Mouse (Mus musculus) central nervous system, embryonic 14 days (tissue): ENCODE data around the gene Rbm7. TPM values are rescaled to one million over a fixed set of nuclear protein-coding genes. Genes with fewer than 3 reads are reported as not detected.

Experiments
- polyA plus RNA-seq: library from polyadenylated mRNA; depleted of rRNA; stranded (reverse); fragments of >200 nt; gene quantifications from 2 replicates; pipeline ENCODE4 v1.2.3, GENCODE M21; 2012; rRNA removed

Gene Rbm7
- polyA plus RNA-seq, result 43.3 and 45.5 TPM in 2 replicates

DNA sequence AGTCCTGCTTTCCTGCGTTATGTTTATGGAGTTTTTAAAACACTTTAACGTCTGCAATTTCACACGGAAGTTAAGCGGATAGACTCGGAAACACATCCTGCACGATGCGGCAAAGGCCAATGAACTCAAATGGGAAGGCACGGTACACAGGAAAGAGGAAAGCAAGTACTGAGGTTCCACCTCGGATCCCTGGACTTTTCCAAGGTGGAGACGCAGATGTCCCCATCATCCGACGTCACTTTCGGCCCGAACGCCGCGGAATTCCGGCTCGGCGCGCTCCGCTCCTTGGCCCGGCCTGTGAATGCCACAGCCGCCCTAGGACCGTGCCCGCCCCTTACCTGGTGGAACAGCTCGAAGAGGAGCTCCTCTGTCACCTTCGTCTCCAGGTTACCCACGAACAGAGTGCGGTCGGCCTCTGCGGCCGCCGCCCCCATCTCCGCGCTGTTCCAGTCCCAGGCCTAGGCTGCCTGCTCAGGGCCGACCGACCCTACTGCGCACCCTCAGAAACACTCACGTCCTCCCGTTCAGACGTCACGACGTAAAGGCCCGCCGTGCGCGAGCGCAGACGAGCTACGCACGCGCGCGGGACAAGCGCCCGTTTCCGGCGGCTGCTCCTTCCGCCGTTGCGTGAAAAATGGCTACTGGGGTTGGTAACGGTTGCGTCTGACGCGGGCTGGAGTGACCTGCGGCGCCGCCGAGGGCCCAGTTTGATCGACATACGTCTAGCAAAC, at the start of gene Rbm7, which contains the start of gene Gm5617:
TSS of gene Rbm7 (minus strand) at position 483 of the 731 bp plus-strand sequence.
TSS of gene Gm5617 (plus strand) at position 626 of the 731 bp plus-strand sequence.

DNA sequence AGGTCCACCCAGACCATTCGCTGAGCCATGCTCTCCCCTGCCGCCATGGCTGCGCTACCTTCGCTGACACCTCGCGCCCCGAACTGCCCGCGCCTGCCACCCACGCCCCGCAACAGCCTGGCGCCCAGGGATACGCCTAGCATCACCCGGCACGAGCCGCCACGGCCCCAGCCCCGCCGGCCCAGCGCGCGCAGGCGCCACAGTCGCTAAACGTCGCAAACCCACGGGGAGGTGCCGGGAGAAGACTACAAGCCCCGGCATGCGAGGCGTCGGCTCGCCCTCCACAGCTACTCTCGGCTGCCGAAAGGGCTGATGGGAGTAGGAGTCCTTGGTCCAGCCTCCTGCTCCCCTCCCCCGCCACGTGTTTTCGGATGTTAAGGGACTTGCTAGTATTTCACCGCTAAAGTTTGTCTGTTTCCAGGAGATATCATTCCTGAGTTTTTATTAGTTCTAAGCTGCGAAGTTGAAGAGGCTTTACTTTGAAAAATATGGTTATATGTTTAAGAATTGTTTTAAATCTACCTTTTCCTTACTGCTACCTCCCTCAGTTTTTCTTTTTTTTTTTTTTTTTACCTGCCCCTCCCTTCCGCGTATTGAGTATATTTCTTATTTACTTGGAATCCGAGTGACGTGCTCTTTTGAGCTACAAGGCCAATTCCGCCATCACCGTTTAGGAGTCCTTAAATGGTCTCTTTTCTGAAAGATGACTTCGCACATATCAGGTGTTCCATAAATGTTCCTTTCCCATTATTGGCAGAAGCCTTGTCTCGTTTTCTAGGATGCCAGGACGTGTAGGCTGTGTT, 14.5 kb downstream of the Rbm7 start, which contains the start of gene Rexo2:
TSS of gene Rexo2 (minus strand) at position 213 of the 803 bp plus-strand sequence.

Other genes starting within 250 kb of the Rbm7 start
- gene Nxpe2, start 141.8 kb downstream of the Rbm7 start, polyA plus RNA-seq, result 0.36 and 0.41 TPM in 2 replicates
- gene Rexo2, start 14.7 kb downstream of the Rbm7 start, polyA plus RNA-seq, result 98.7 and 108 TPM in 2 replicates
- gene Gm5617, start 143 bp upstream of the Rbm7 start, polyA plus RNA-seq, result 21.4 and 21.6 TPM in 2 replicates
- 0.41 and 0.69 TPM in 2 replicates for gene Nnmt, start 109.9 kb upstream of the Rbm7 start, polyA plus RNA-seq